Mouse (Mus musculus) neural tube, embryonic 14.5 days (tissue): Measurements from ENCODE around the gene Gnao1. TPM values are rescaled to one million over a fixed set of nuclear protein-coding genes. Genes with fewer than 3 reads are reported as not detected.
A peak's percentile ranks its signal among the peaks of the same experiment; 100 is the strongest.

Source experiments
- ATAC-seq: fragments of 200-750 bp; cut with Nextera tagmentation; 2 replicates; pipeline ENCODE4 v1.8.0; 2017; ENCODE audit warnings: low read depth, mild to moderate bottlenecking, moderate TSS enrichment, moderate library complexity
- H3K27ac ChIP-seq: fragments of 300-500 bp; sonication (generic); 2 replicates; pipeline ENCODE4 v1.5.1; 2014; ENCODE audit warnings: low read depth, mild to moderate bottlenecking, control low read depth, low read length, moderate library complexity, mixed read lengths
- H3K27me3 ChIP-seq: fragments of 300-500 bp; sonication (generic); 2 replicates; pipeline ENCODE4 v1.6.1; 2014; ENCODE audit warnings: low read length; ENCODE audit not compliant: control insufficient read depth, insufficient read depth
- H3K36me3 ChIP-seq: fragments of 300-500 bp; sonication (generic); 2 replicates; pipeline ENCODE4 v1.6.1; 2014; ENCODE audit warnings: low read length, mixed read lengths; ENCODE audit not compliant: control insufficient read depth, insufficient read depth
- H3K4me1 ChIP-seq: fragments of 300-500 bp; sonication (generic); 2 replicates; pipeline ENCODE4 v1.6.1; 2014; ENCODE audit warnings: low read length; ENCODE audit not compliant: control insufficient read depth, insufficient read depth
- H3K4me2 ChIP-seq: fragments of 300-500 bp; sonication (generic); 2 replicates; pipeline ENCODE4 v1.6.1; 2014; ENCODE audit warnings: mild to moderate bottlenecking, low read depth, low read length, control low read depth
- H3K4me3 ChIP-seq: fragments of 300-500 bp; sonication (generic); 2 replicates; pipeline ENCODE4 v1.5.1; 2014; ENCODE audit warnings: low read depth, low read length, control low read depth, mixed read lengths
- H3K9ac ChIP-seq: fragments of 300-500 bp; sonication (generic); replicated peaks from 2 replicates; pipeline ENCODE4 v1.6.1; 2014; ENCODE audit warnings: low read depth, mild to moderate bottlenecking, control low read depth, low read length, mixed read lengths
- H3K9me3 ChIP-seq: fragments of 300-500 bp; sonication (generic); 2 replicates; pipeline ENCODE4 v1.6.1; 2016; ENCODE audit warnings: low read length; ENCODE audit not compliant: control insufficient read depth
- WGBS: fragments of 180-500 bp; shearing (Covaris S2); extraction: QIAGEN DNeasy Blood & Tissue Kit; methylation state at CpG from one replicate; pipeline ENCODE4 v1.1.7; 2014; 5-methylcytosine and 5-hydroxymethylcytosine counted together
- polyA plus RNA-seq: library from polyadenylated mRNA; unstranded; fragments of >200 nt; fragmentation: Nextera tagmentation; extraction: Ambion mirVana; gene quantifications from 2 replicates; pipeline ENCODE4 v1.2.1, GENCODE M21; 2014

Gnao1 gene
- polyA plus RNA-seq, 1 experiment from 2014 or later, result 214 TPM

DNA sequence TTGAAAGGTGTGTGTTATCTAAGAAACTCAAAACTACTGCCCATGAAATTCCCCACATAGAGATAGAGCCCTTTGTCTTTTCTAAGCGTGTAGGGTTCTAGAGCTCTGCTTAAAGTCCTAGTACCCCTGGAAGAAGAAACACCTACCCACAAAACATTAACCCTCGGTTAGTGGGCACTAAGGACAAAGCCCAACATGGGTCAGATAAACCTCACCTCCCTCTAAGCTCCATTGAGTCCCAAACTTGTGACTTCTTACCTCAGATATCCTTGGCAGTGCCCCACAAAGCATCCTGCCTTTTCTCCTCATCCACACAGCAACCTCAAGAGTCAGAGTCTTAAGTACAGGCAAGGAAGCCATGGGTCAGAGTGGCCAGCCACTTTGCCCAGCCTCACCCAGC, 108.8 kb downstream of the Gnao1 start:
- 76% methylated on average over 2 of the region's 2 CpGs for WGBS
- no peak overlapping the region for H3K4me2 ChIP-seq
- H3K9me3 ChIP-seq, result no peaks in the 10 kb centered on the region
- no peaks in the 10 kb centered on the region for H3K36me3 ChIP-seq
- H3K27ac ChIP-seq, result peak overlapping the region; percentile 81
- no peak for ATAC-seq
- no peak overlapping the region for H3K9ac ChIP-seq
- H3K4me3 ChIP-seq, result no peak overlapping the region
- H3K27me3 ChIP-seq, result no peaks in the 10 kb centered on the region
- peaks cover 30% of the 10 kb centered on the region for H3K4me1 ChIP-seq

GRCm38 (mm10) chr8:93919422-93919821, 109.7 kb downstream of the Gnao1 start:
- Histone ChIP-seq H3K27me3 (no peaks in the 10 kb centered on the region), H3K4me2 (no peak overlapping the region), H3K27ac (no peak overlapping the region), H3K4me3 (no peak overlapping the region), H3K36me3 (no peaks in the 10 kb centered on the region), H3K9ac (no peak overlapping the region), H3K9me3 (no peaks in the 10 kb centered on the region), H3K4me1 (peaks cover 35% of the 10 kb centered on the region)
- WGBS, result 51% methylated on average over 3 of the region's 3 CpGs
- ATAC-seq, result no peak

GRCm38 (mm10) chr8:93919916-93920589, 110.3 kb downstream of the Gnao1 start:
- no peaks in the 10 kb centered on the region for H3K36me3 ChIP-seq
- H3K27ac ChIP-seq, result 0 out of 2 replicates have a peak overlapping the region, but pooled peaks have one; percentile 45
- no peak overlapping the region for H3K4me3 ChIP-seq
- H3K4me2 ChIP-seq, result no peak overlapping the region
- H3K4me1 ChIP-seq, result peaks cover 35% of the 10 kb centered on the region
- H3K9ac ChIP-seq, result no peak overlapping the region
- H3K27me3 ChIP-seq, result no peaks in the 10 kb centered on the region
- ATAC-seq, result no peak
- H3K9me3 ChIP-seq, result no peaks in the 10 kb centered on the region
- WGBS, result 45% methylated on average over 12 of the region's 12 CpGs

DNA sequence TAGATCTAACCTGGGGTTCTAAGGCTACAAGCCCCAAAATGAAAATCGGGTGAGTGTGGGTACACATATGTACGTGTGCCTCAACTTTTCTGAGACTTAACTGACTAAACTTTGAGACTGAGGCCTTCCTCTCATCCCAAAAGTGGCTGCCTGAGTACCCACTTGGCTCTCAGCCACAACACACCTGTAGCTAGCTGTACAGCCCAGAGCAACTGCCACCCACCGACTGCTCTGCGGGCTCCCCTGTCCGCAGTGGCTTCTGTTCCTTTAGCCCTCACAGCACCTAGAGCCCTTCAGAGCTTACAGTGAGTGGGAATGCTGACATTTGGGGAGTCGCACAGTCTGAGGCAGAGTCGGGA, 110.8 kb downstream of the Gnao1 start:
- no peak overlapping the region for H3K4me3 ChIP-seq
- peaks cover 35% of the 10 kb centered on the region for H3K4me1 ChIP-seq
- H3K36me3 ChIP-seq, result no peaks in the 10 kb centered on the region
- H3K27ac ChIP-seq, result 0 out of 2 replicates have a peak overlapping the region, but pooled peaks have one; percentile 45
- no peak overlapping the region for H3K4me2 ChIP-seq
- WGBS, result 76% methylated on average over 7 of the region's 7 CpGs
- ATAC-seq, result no peak
- H3K27me3 ChIP-seq, result no peaks in the 10 kb centered on the region
- no peak overlapping the region for H3K9ac ChIP-seq
- H3K9me3 ChIP-seq, result no peaks in the 10 kb centered on the region

DNA sequence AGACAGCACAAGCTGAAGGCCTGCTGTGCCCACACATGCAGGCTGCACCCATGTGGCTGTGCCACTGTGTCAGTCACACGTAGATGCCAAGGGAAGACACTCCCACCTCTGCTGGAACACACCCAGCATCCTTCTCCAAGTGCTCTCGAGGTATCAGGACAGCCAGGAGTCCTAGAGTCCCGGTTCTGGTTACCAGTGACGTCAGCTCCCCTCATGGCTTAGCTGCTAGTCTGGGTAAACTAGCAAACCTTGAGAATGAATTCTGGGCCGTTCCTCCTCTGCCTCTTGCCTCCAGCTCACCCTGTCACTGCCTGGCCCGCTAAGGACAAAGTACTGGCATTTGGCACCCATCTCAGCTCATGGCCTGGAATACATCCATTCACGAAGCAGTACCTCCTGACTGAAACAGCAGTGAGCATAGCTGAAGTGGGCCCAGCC, 114.2 kb downstream of the Gnao1 start:
- Histone ChIP-seq H3K9ac (no peak overlapping the region), H3K27ac (no peak overlapping the region), H3K4me1 (peaks cover 13% of the 10 kb centered on the region; the same call in 1 of the 2 replicates), H3K36me3 (no peaks in the 10 kb centered on the region), H3K27me3 (no peaks in the 10 kb centered on the region), H3K4me2 (no peak overlapping the region), H3K9me3 (no peaks in the 10 kb centered on the region), H3K4me3 (no peak overlapping the region)
- ATAC-seq, result no peak
- WGBS, result 81% methylated on average over 7 of the region's 7 CpGs

DNA sequence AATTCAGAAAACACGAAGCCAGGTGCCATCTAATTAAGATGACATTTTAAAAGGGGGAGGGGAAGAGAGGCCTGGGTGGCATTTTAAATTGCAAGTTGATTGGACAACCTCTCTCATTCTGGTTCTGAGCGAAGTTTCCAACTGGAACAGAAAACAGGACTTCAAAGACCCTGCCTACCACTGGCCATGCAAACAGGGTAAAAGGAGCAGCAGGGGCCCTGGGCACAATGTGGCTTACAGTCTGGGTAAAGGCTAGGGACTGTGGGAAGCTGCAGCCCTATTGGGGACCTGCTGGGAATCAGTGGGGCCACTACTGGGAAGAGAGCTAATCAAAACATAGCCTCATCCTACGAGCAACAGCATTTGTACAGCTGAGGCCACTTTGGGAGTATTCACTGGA, 115.7 kb downstream of the Gnao1 start:
- Histone ChIP-seq H3K9me3 (no peaks in the 10 kb centered on the region), H3K36me3 (no peaks in the 10 kb centered on the region), H3K9ac (no peak overlapping the region), H3K4me3 (no peak overlapping the region), H3K4me2 (no peak overlapping the region), H3K27ac (no peak overlapping the region), H3K27me3 (no peaks in the 10 kb centered on the region), H3K4me1 (peaks cover 5% of the 10 kb centered on the region; the same call in 1 of the 2 replicates)
- 16% methylated on average over 3 of the region's 3 CpGs for WGBS
- no peak for ATAC-seq

DNA sequence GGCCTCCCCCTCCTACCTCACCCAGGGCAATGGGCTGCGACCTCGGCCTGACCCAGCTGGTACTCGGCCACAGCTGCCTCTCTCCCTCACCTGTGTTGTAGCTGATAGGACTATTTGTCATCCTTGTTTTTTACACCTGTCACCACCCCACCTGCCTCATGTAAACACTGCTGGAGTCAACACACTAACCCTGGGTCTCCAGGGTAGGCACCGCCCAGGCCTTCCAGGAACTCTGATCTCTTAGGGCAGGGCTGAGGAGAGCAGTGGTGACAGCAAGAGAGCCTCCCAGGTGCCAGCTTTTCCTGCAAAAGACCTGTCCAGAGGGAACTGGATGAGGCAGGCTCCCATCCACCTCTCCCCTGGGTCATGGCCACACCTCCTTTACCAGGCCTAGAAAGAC, 119.5 kb downstream of the Gnao1 start:
- Histone ChIP-seq H3K27ac (no peak overlapping the region), H3K9ac (no peak overlapping the region), H3K9me3 (no peaks in the 10 kb centered on the region), H3K4me3 (no peak overlapping the region), H3K4me2 (no peak overlapping the region), H3K36me3 (no peaks in the 10 kb centered on the region), H3K27me3 (no peaks in the 10 kb centered on the region), H3K4me1 (no peaks in the 10 kb centered on the region)
- ATAC-seq, result no peak
- WGBS, result 86% methylated on average over 4 of the region's 4 CpGs

DNA sequence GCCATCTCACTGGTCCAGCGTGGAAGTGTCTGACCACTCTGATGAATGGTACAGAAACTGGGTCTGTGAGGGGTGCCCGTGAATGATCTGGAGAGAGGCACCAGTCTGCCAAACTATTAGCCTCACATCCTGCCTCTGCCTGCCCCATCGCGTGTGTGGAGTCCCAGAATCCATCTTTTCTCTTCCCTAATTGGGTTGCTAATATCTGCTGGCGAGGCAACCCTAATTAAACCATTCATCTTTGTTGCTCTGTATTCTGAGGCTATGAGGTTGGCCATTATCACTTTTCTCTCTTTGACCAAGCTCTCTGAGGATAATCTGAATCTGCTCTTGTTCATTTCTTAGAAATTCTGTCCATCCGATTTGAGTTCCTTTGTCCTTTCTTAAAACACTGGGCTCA, 121.6 kb downstream of the Gnao1 start:
- Histone ChIP-seq H3K9me3 (no peaks in the 10 kb centered on the region), H3K9ac (no peak overlapping the region), H3K4me1 (no peaks in the 10 kb centered on the region), H3K4me2 (no peak overlapping the region), H3K27me3 (no peaks in the 10 kb centered on the region), H3K4me3 (no peak overlapping the region), H3K27ac (no peak overlapping the region), H3K36me3 (no peaks in the 10 kb centered on the region)
- WGBS, result 65% methylated on average over 6 of the region's 6 CpGs
- ATAC-seq, result no peak

GRCm38 (mm10) chr8:93932873-93933272, 123.1 kb downstream of the Gnao1 start:
- H3K4me3 ChIP-seq, result no peak overlapping the region
- no peaks in the 10 kb centered on the region for H3K27me3 ChIP-seq
- H3K27ac ChIP-seq, result no peak overlapping the region
- H3K36me3 ChIP-seq, result no peaks in the 10 kb centered on the region
- no peak overlapping the region for H3K4me2 ChIP-seq
- H3K9me3 ChIP-seq, result no peaks in the 10 kb centered on the region
- peak; percentile 61 for ATAC-seq
- 24% methylated on average over 6 of the region's 6 CpGs for WGBS
- no peak overlapping the region for H3K9ac ChIP-seq
- H3K4me1 ChIP-seq, result no peaks in the 10 kb centered on the region
